Mouse (Mus musculus): ENCODE data around the gene Tmem116. TPM values are rescaled to one million over a fixed set of nuclear protein-coding genes. Genes with fewer than 3 reads are reported as not detected.

The Tmem116 gene
- polyA plus RNA-seq (2015; fragmentation: Illumina TruSeq; extraction: RNeasy Lipid Tissue Mini Kit (QIAGEN cat#74804); ENCODE audit: low read depth, low replicate concordance) = 3.8 TPM

GRCm38 (mm10) chr5:121451644-121452025 is at the start of gene Tmem116:
Gene Tmem116, plus strand, starts transcription at chr5:121451893.

GRCm38 (mm10) chr5:121452026-121452869 is 555 bp downstream of the Tmem116 start, which contains the start of gene Erp29:
Gene Erp29, minus strand, starts transcription at chr5:121452506.

GRCm38 (mm10) chr5:121503231-121503630 is 51.5 kb downstream of the Tmem116 start, which contains the start of gene Adam1b:
Gene Adam1b, minus strand, starts transcription at chr5:121503435.

GRCm38 (mm10) chr5:121544910-121545792 is 93.5 kb downstream of the Tmem116 start, which contains the start of the genes Adam1a and Gm42878:
Gene Adam1a, minus strand, starts transcription at chr5:121545482.
Gene Gm42878, minus strand, starts transcription at chr5:121545482.

GRCm38 (mm10) chr5:121545793-121546529 is 94.3 kb downstream of the Tmem116 start, which contains the start of gene Mapkapk5:
Gene Mapkapk5, minus strand, starts transcription at chr5:121545905.

Other genes starting within 250 kb of the Tmem116 start
- 675 TPM for gene Rpl6, start 247.4 kb upstream of the Tmem116 start, polyA plus RNA-seq (2015; fragmentation: Illumina TruSeq; extraction: RNeasy Lipid Tissue Mini Kit (QIAGEN cat#74804); ENCODE audit: low read depth, low replicate concordance)
- 53.7 TPM for gene Hectd4, start 231.7 kb upstream of the Tmem116 start, polyA plus RNA-seq (2015; fragmentation: Illumina TruSeq; extraction: RNeasy Lipid Tissue Mini Kit (QIAGEN cat#74804); ENCODE audit: low read depth, low replicate concordance)
- gene Trafd1, start 66.3 kb upstream of the Tmem116 start, polyA plus RNA-seq (2015; fragmentation: Illumina TruSeq; extraction: RNeasy Lipid Tissue Mini Kit (QIAGEN cat#74804); ENCODE audit: low read depth, low replicate concordance) = 59.1 TPM
- 27.3 TPM for gene Naa25, start 54.0 kb upstream of the Tmem116 start, polyA plus RNA-seq (2015; fragmentation: Illumina TruSeq; extraction: RNeasy Lipid Tissue Mini Kit (QIAGEN cat#74804); ENCODE audit: low read depth, low replicate concordance)
- 194 TPM for gene Erp29, start 613 bp downstream of the Tmem116 start, polyA plus RNA-seq (2015; fragmentation: Illumina TruSeq; extraction: RNeasy Lipid Tissue Mini Kit (QIAGEN cat#74804); ENCODE audit: low read depth, low replicate concordance)
- gene Adam1b, start 51.5 kb downstream of the Tmem116 start, polyA plus RNA-seq (2015; fragmentation: Illumina TruSeq; extraction: RNeasy Lipid Tissue Mini Kit (QIAGEN cat#74804); ENCODE audit: low read depth, low replicate concordance) = not detected
- 10.9 TPM for gene Adam1a, start 93.6 kb downstream of the Tmem116 start, polyA plus RNA-seq (2015; fragmentation: Illumina TruSeq; extraction: RNeasy Lipid Tissue Mini Kit (QIAGEN cat#74804); ENCODE audit: low read depth, low replicate concordance)
- gene Gm42878, start 93.6 kb downstream of the Tmem116 start, polyA plus RNA-seq (2015; fragmentation: Illumina TruSeq; extraction: RNeasy Lipid Tissue Mini Kit (QIAGEN cat#74804); ENCODE audit: low read depth, low replicate concordance) = not detected
- 69.5 TPM for gene Mapkapk5, start 94.0 kb downstream of the Tmem116 start, polyA plus RNA-seq (2015; fragmentation: Illumina TruSeq; extraction: RNeasy Lipid Tissue Mini Kit (QIAGEN cat#74804); ENCODE audit: low read depth, low replicate concordance)
- 147 TPM for gene Aldh2, start 141.9 kb downstream of the Tmem116 start, polyA plus RNA-seq (2015; fragmentation: Illumina TruSeq; extraction: RNeasy Lipid Tissue Mini Kit (QIAGEN cat#74804); ENCODE audit: low read depth, low replicate concordance)
- 3.1 TPM for gene Acad12, start 167.0 kb downstream of the Tmem116 start, polyA plus RNA-seq (2015; fragmentation: Illumina TruSeq; extraction: RNeasy Lipid Tissue Mini Kit (QIAGEN cat#74804); ENCODE audit: low read depth, low replicate concordance)
- gene Acad10, start 208.6 kb downstream of the Tmem116 start, polyA plus RNA-seq (2015; fragmentation: Illumina TruSeq; extraction: RNeasy Lipid Tissue Mini Kit (QIAGEN cat#74804); ENCODE audit: low read depth, low replicate concordance) = 2.1 TPM
- 54.5 TPM for gene Brap, start 208.7 kb downstream of the Tmem116 start, polyA plus RNA-seq (2015; fragmentation: Illumina TruSeq; extraction: RNeasy Lipid Tissue Mini Kit (QIAGEN cat#74804); ENCODE audit: low read depth, low replicate concordance)